Mouse (Mus musculus) embryonic facial prominence, embryonic 10.5 days (tissue): Measurements from ENCODE around the gene Gm4491. TPM values are rescaled to one million over a fixed set of nuclear protein-coding genes. Genes with fewer than 3 reads are reported as not detected.

ENCODE experiments used
- DNase-seq: peaks from one replicate; pipeline ENCODE4 v3.0.0-alpha.2; 2017; ENCODE audit warnings: low spot score
- H3K27ac ChIP-seq: fragments of 300-500 bp; sonication (generic); replicated peaks from 2 replicates; pipeline ENCODE4 v1.5.1; 2016; ENCODE audit warnings: mild to moderate bottlenecking
- H3K27me3 ChIP-seq: fragments of 300-500 bp; sonication (generic); replicated peaks from 2 replicates; pipeline ENCODE4 v1.6.1; 2016; ENCODE audit warnings: low read depth, mild to moderate bottlenecking; ENCODE audit not compliant: poor library complexity, severe bottlenecking
- H3K36me3 ChIP-seq: fragments of 300-500 bp; sonication (generic); replicated peaks from 2 replicates; pipeline ENCODE4 v1.6.1; 2016; ENCODE audit warnings: mild to moderate bottlenecking, moderate library complexity
- H3K4me1 ChIP-seq: fragments of 300-500 bp; sonication (generic); 2 replicates; pipeline ENCODE4 v1.6.1; 2016
- H3K4me3 ChIP-seq: fragments of 300-500 bp; sonication (generic); 2 replicates; pipeline ENCODE4 v1.5.1; 2016; ENCODE audit warnings: mild to moderate bottlenecking, moderate library complexity
- H3K9me3 ChIP-seq: fragments of 300-500 bp; sonication (generic); 2 replicates; pipeline ENCODE4 v1.6.1; 2016; ENCODE audit warnings: mild to moderate bottlenecking
- polyA plus RNA-seq: library from polyadenylated mRNA; unstranded; fragments of >200 nt; fragmentation: Nextera tagmentation; extraction: Ambion mirVana; gene quantifications from 2 replicates; pipeline ENCODE4 v1.2.1, GENCODE M21; 2016

Gene Gm4491
- polyA plus RNA-seq, 1 experiment from 2014 or later: not detected

GRCm38 (mm10) chr14:57066053-57066452, 49.6 kb downstream of the Gm4491 start:
- H3K4me1 ChIP-seq: no peaks in the 10 kb centered on the region
- no peak overlapping the region for H3K4me3 ChIP-seq
- no peaks in the 10 kb centered on the region for H3K27me3 ChIP-seq
- no peaks in the 10 kb centered on the region for H3K9me3 ChIP-seq
- no peak for DNase-seq
- no peak overlapping the region for H3K27ac ChIP-seq
- no peaks in the 10 kb centered on the region for H3K36me3 ChIP-seq

Other genes starting within 250 kb of the Gm4491 start
- gene Zmym2, start 229.2 kb downstream of the Gm4491 start, polyA plus RNA-seq: 67.5 and 67.7 TPM in 2 replicates
- gene Gja3, start 57.8 kb downstream of the Gm4491 start, polyA plus RNA-seq: 0.14 and 0.15 TPM in 2 replicates
- gene Gjb2, start 11.2 kb downstream of the Gm4491 start, polyA plus RNA-seq: 5.8 and 10.0 TPM in 2 replicates
- gene Gjb6, start 17.7 kb upstream of the Gm4491 start, polyA plus RNA-seq: 1.1 and 3.5 TPM in 2 replicates